Mouse (Mus musculus) limb, embryonic 13.5 days (tissue): ENCODE measurements around the gene Ube2o. TPM values are rescaled to one million over a fixed set of nuclear protein-coding genes. Genes with fewer than 3 reads are reported as not detected.

ENCODE experiments used
- ATAC-seq: fragments of 200-750 bp; cut with Nextera tagmentation; 2 replicates; pipeline ENCODE4 v1.8.0; 2017; ENCODE audit warnings: low read depth, moderate number of reproducible peaks, moderate TSS enrichment; ENCODE audit not compliant: low FRiP score
- H3K27ac ChIP-seq: fragments of 300-500 bp; sonication (generic); 2 replicates; pipeline ENCODE4 v1.5.1; 2015; ENCODE audit warnings: inconsistent platforms, mild to moderate bottlenecking, moderate library complexity
- H3K27me3 ChIP-seq: fragments of 300-500 bp; sonication (generic); 2 replicates; pipeline ENCODE4 v1.6.1; 2015; ENCODE audit warnings: mild to moderate bottlenecking, inconsistent platforms
- H3K36me3 ChIP-seq: fragments of 300-500 bp; sonication (generic); 2 replicates; pipeline ENCODE4 v1.6.1; 2015; ENCODE audit warnings: inconsistent platforms, mild to moderate bottlenecking, moderate library complexity
- H3K4me1 ChIP-seq: fragments of 300-500 bp; sonication (generic); 2 replicates; pipeline ENCODE4 v1.6.1; 2015; ENCODE audit warnings: inconsistent platforms
- H3K4me2 ChIP-seq: fragments of 300-500 bp; sonication (generic); replicated peaks from 2 replicates; pipeline ENCODE4 v1.6.1; 2015; ENCODE audit warnings: inconsistent platforms, mild to moderate bottlenecking, moderate library complexity
- H3K4me3 ChIP-seq: fragments of 300-500 bp; sonication (generic); 2 replicates; pipeline ENCODE4 v1.5.1; 2015; ENCODE audit warnings: moderate library complexity, mild to moderate bottlenecking, inconsistent platforms
- H3K9ac ChIP-seq: fragments of 300-500 bp; sonication (generic); 2 replicates; pipeline ENCODE4 v1.6.1; 2015; ENCODE audit warnings: mild to moderate bottlenecking, inconsistent platforms
- H3K9me3 ChIP-seq: fragments of 300-500 bp; sonication (generic); 2 replicates; pipeline ENCODE4 v1.6.1; 2016; ENCODE audit warnings: inconsistent platforms
- WGBS: fragments of 180-500 bp; shearing (Covaris S2); methylation state at CpG from one replicate; pipeline ENCODE4 v1.1.7; 2015; 5-methylcytosine and 5-hydroxymethylcytosine counted together
- polyA plus RNA-seq: library from polyadenylated mRNA; unstranded; fragments of >200 nt; fragmentation: Nextera tagmentation; extraction: Ambion mirVana; gene quantifications from 2 replicates; pipeline ENCODE4 v1.2.1, GENCODE M21; 2015

Gene Ube2o
- polyA plus RNA-seq = 10.3 and 12.1 TPM in 2 replicates

DNA sequence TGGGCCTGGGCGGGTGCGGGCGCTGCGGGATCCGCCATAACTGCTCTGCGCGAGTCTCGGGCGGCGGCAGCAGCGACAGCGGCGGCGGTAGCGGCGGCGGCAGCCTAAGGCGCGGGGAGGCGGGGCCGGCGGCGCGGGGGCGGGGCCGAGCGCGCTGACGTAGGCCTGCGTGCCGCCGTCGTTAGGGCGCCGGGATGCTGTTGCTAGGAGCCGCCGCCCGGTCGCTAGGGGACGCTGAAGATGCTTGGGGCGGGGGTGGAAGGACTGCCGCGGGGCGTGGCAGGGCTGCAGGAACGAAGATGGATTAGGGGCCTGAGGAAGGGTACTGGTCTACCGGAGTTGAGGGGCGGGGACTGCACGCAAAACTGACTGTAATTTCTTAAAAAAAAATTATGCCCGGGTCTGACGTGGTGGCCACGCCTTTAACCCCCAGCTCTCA, at the start of gene Ube2o:
Ube2o (minus strand) TSS at position 72 of the 439 bp plus-strand sequence.
- H3K36me3 ChIP-seq = no peaks in the 10 kb centered on the region
- no peaks in the 10 kb centered on the region for H3K27me3 ChIP-seq
- peak within 1 kb of the TSS; percentile 89 for H3K4me3 ChIP-seq
- ATAC-seq = peak; percentile 87
- H3K9ac ChIP-seq = peak within 1 kb of the TSS; percentile 85
- 2% methylated on average over 36 of the region's 51 CpGs for WGBS
- peak within 1 kb of the TSS; percentile 82; the same call in 1 of the 2 replicates for H3K27ac ChIP-seq
- peaks cover 35% of the 10 kb centered on the region for H3K4me1 ChIP-seq
- peak within 1 kb of the TSS; percentile 84 for H3K4me2 ChIP-seq
- no peaks in the 10 kb centered on the region for H3K9me3 ChIP-seq

DNA sequence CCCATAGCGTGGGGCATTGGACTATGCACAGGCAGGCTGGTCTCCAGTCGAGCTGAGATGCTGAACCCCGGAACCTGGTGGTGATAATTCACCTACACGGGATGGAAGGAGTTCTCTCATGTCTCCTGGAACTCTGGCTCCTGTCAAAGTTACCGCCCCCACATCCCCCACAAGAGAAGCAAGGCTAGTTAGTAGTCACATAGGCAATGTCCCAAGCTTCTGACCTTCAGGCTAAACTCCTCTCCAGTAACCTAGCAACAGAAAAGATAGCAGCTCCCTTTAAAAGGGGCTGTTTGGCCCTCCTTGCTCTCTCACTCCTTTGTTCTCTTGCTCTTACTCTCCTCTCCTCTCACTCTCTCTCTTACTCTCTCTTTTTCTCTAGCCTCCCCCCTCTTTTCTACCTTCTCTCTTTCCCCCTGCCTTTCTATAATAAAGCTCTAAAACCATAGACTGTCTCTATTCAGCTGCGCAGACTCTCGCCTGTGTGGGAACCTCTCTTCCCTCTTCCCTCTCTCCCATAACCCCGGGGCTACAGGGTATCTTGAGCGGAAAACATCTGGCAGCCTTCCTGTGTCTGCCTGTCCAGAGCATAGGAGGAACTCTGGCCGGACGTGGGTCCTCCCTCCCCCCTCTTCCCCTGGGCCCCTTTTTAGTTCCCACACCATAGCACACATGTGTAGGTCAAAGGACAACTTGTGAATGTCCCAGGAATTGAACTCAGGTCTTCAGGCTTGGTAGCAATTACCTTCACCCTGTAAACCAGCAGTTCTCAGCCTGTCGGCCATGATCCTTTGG, 49.1 kb upstream of the Ube2o start:
- no peak overlapping the region for H3K4me3 ChIP-seq
- H3K4me2 ChIP-seq = no peak overlapping the region
- no peaks in the 10 kb centered on the region for H3K27me3 ChIP-seq
- no peaks in the 10 kb centered on the region for H3K9me3 ChIP-seq
- no peak overlapping the region for H3K9ac ChIP-seq
- WGBS = 31% methylated on average over 12 of the region's 12 CpGs
- peaks cover 5% of the 10 kb centered on the region; the same call in 1 of the 2 replicates for H3K4me1 ChIP-seq
- H3K36me3 ChIP-seq = no peaks in the 10 kb centered on the region
- H3K27ac ChIP-seq = no peak overlapping the region
- ATAC-seq = no peak

DNA sequence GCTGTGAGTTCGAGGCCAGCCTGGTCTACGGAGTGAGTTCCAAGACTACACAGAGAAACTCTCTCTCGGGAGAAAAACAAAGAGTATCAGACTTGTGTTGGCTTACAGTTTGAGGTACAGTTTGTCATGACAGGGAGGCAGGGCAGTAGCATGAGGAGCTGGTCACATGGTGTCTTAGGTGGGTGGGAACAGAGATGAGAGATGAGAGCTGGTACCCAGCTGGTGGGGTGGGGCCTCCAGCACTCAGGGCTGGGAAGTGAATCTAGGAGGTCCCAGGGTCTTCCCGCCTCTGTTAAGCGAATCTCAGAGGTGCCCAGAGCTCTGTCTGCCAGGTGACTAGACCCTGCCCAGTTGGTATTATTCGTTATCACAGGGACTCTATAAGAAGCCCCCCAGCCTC, 48.2 kb upstream of the Ube2o start:
- no peaks in the 10 kb centered on the region for H3K27me3 ChIP-seq
- no peak overlapping the region for H3K4me2 ChIP-seq
- no peak overlapping the region for H3K4me3 ChIP-seq
- H3K36me3 ChIP-seq = no peaks in the 10 kb centered on the region
- no peak overlapping the region for H3K27ac ChIP-seq
- no peak for ATAC-seq
- H3K9ac ChIP-seq = no peak overlapping the region
- 86% methylated on average over 6 of the region's 6 CpGs for WGBS
- no peaks in the 10 kb centered on the region for H3K9me3 ChIP-seq
- H3K4me1 ChIP-seq = peaks cover 6% of the 10 kb centered on the region

DNA sequence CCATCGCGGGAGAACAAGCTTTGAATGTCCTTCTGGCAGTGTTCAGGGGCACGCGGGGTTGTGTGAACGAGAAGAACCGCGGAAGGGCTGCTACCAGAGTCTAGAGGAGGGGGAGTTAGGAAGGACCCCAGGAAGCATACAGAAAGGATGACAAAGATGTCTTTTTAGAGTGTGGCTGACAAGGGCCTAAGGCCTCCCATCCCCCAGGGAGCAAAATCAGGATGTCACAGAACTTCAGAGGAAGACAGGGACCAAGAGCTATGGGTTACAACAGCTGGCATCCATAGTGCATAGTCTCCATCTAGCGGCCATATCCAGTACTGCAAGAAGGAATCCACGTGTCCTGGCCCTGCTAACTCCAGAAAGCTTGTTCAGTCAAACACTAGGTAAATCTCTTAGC, 47.5 kb upstream of the Ube2o start:
- Histone ChIP-seq H3K9me3 (no peaks in the 10 kb centered on the region), H3K27ac (no peak overlapping the region), H3K36me3 (no peaks in the 10 kb centered on the region), H3K4me3 (no peak overlapping the region), H3K4me1 (peaks cover 11% of the 10 kb centered on the region), H3K9ac (no peak overlapping the region), H3K27me3 (no peaks in the 10 kb centered on the region), H3K4me2 (no peak overlapping the region)
- no peak for ATAC-seq
- WGBS = 61% methylated on average over 9 of the region's 9 CpGs

DNA sequence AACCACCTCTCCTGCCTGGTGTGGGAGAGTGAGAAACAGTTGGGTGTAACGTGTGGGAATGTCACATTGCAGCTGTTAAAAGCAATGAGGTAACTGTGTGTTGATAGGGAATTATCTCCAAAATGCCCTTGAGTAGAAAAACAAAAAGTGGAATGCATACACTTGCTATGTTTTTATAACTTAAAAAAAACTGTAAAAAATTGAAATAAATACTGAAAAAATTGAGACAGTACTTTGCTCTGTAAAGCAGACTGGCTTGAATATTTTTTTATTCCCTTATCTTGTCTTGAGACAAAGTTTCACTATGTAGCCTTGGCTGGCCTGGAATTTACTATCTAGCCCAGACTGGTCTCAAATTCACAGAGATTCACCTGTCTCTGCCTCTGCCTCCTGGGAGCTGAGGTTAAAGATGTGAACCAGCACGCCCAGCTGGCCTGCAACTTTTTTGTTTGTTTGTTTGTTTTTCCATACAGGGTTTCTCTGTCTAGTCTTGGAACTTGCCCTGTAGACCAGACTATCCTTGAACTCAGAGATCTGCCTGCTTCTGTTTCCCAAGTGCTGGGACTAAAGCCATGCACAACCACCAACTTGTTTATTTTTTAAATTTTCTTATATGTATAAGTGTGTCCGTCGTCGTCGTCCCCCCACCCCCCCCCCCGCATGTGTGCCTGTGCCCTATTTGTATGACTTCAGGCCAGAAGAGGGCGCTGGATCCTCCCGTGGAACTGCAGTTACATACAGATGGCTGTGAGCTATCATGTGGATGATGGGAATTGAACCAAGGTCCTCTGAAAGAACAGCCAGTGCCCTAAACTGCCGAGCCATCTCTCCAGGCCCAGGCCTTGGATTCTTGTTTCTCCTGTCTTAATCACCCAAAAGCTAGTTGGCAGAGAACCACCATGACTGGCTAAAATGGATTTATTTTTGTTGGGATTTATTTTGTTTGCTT, 46.1 kb upstream of the Ube2o start:
- Histone ChIP-seq H3K27ac (no peak overlapping the region), H3K4me1 (peaks cover 22% of the 10 kb centered on the region)

DNA sequence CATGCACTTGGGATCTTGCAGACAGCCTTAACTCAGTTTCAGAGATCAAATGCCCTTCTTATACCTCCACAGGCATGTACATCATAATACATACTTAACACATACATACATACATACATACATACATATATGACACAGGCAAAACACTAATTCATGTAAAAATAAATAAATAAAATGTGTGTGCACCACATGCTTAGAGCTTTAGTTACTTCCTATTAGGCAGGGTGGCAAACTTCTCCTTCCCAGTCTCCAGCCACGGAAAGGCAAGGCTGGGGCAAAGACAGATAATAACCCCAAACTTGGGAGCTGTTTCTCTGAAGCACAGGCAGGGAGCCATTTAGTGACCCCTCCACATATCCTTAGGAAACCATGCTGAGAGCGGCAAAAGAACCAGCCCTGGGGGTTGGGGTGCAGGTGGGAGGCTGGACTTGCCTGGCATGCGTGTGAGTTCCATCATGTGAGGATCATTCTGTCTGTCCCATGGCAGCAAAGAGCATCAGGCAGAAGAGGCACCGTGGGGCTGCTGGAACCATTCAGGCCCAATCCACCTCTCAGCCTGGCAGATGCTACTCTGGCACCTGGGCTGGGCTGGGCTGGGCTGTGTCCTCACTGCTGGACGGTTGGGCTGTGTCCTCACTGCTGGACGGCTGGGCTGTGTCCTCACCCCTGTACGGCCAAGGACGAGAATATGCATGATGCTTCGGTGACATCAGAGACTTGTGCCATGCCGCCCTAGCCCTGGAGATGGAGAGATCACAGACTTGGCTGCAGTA, 45.2 kb upstream of the Ube2o start, which contains the start of gene Rhbdf2:
Rhbdf2 (minus strand) TSS at position 721 of the 773 bp plus-strand sequence.
- H3K4me1 ChIP-seq = peaks cover 30% of the 10 kb centered on the region
- no peaks in the 10 kb centered on the region for H3K36me3 ChIP-seq
- 65% methylated on average over 10 of the region's 10 CpGs for WGBS
- H3K27me3 ChIP-seq = peaks cover 11% of the 10 kb centered on the region
- no peak for ATAC-seq
- no peak within 1 kb of the TSS for H3K9ac ChIP-seq
- H3K4me3 ChIP-seq = no peak within 1 kb of the TSS
- H3K4me2 ChIP-seq = no peak within 1 kb of the TSS
- no peak within 1 kb of the TSS for H3K27ac ChIP-seq
- no peaks in the 10 kb centered on the region for H3K9me3 ChIP-seq

More for the DNA sequence above, 46.1 kb upstream of the Ube2o start:
- Histone ChIP-seq H3K27me3 (peaks cover 11% of the 10 kb centered on the region), H3K4me3 (no peak overlapping the region), H3K9me3 (no peaks in the 10 kb centered on the region), H3K9ac (no peak overlapping the region), H3K4me2 (no peak overlapping the region), H3K36me3 (no peaks in the 10 kb centered on the region)
- ATAC-seq = no peak
- WGBS = 39% methylated on average over 10 of the region's 10 CpGs

DNA sequence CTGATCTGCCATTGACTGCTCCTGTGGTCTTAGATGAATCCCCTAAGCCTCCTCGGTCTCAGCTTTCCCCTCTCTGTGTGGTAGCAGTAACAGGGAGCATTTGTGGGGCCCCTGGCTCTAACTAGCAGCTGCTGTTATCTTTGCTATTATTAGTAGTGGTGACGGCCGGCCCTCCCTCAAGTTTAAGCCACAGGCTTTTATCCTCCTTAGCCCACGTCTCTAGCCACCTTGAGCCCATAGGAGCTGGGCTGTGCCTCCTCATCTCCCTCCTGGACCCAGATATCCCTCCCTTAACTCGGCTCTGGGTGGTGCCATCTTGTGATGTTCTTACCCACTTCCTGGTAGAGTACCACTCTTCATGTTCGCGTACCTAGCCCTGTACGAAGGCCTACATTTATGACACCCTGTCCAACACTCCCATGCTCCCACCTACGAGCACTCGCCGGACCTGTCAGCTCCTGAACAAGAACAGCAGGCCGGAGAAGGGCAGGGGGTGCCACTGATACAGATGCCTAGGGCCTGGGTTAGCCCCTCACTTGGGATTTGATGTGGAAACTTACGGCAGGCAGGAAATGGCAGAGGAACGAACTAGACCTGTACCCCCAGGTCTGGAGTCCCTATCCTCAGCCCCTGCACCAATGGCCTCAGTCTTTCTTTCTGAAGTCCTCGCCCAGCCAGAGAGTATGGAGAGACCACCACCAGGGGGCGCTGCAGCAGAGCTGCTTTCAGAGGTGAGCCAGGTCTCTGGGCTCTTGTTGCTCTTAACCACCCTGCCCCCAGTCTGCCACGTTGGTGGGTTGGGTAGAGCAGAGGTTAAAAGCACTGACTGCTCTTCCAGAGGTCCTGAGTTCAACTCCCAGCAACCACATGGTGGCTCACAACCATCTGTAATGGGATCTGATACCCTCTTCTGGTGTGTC, 44.1 kb upstream of the Ube2o start:
- Histone ChIP-seq H3K9ac (no peak overlapping the region), H3K4me3 (no peak overlapping the region), H3K36me3 (no peaks in the 10 kb centered on the region), H3K9me3 (no peaks in the 10 kb centered on the region), H3K4me2 (no peak overlapping the region), H3K4me1 (peaks cover 37% of the 10 kb centered on the region), H3K27me3 (peaks cover 11% of the 10 kb centered on the region), H3K27ac (no peak overlapping the region)
- ATAC-seq = no peak
- 73% methylated on average over 17 of the region's 17 CpGs for WGBS

DNA sequence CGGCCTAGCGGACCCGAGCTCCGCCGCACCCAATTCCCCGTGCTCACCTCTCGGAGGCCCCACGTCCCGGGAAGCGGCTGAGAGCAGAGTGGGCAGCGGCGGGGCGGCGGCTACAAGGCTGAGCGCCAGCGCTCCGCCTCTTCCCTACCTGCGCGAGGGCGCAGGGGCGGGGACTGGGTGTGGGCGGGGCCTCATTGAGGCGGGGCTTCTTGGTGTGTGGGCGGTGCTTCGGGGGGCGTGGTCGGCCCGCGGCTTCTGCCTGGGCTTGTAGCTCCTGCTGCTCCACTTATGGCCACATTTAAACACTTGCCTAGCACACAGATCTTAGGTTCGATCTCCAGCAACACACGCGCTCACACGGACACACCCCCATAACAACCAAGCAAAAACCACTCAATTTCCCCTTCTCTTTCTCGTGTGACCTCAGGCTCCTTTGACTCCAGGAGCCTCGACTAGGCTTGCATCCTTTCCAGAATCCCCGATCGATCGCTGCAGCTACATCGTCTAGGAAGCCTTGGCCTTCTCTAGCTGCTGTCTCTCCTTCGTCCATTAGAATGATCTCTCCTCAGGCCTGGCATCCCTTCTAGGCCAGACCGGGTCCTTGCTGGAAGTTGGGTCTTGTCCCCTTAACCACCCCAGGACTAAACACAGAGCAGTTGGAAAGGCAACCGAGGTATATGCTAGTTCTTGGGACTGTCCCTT, 43.0 kb upstream of the Ube2o start:
- Histone ChIP-seq H3K9ac (peak overlapping the region; percentile 78), H3K36me3 (no peaks in the 10 kb centered on the region), H3K27me3 (peaks cover 11% of the 10 kb centered on the region), H3K4me2 (peak overlapping the region; percentile 94), H3K27ac (no peak overlapping the region), H3K9me3 (no peaks in the 10 kb centered on the region), H3K4me1 (peaks cover 46% of the 10 kb centered on the region), H3K4me3 (peak overlapping the region; percentile 72)
- ATAC-seq = peak; percentile 75
- WGBS = 13% methylated on average over 42 of the region's 42 CpGs

DNA sequence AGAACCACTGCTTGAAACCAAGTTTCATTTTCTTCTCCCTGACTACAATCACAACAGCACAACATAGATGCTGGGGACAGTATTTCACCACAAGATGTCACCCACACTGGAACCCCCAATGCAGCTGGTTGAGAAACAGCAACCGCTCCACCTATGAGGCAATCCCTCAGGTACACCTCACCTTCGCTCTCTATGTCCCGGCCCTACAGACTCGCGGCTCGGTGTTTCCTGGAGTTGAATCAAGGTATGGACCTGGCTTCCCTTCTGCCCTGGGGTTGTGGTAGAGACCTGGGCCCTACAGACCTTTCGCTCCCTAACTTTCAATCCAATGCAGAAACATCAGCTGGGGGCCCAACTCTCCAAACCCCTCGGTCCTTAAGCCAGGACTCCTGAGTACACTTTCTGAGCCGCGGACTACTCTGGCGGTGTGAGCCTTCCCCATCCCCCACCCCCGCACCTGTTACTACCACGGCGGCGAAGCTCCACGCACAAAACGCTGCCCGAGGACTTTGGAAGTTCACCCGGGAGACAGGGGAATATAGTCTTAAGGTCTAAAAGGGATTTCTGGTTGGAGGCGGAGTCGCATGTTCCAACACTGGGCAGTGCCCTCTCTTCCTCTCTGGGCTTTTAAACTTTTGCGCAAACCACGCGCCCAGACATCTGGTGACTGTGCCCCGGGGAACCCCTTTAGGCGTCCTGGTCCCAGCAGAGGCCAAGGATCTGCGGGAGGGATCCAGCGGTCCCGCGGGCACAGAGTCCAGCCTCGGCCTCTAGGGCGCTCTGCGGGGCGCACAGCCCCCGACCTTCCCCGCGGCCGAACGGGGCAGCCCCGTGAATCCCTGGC, 42.3 kb upstream of the Ube2o start:
- Histone ChIP-seq H3K4me1 (peaks cover 54% of the 10 kb centered on the region), H3K27me3 (peaks cover 11% of the 10 kb centered on the region), H3K27ac (no peak overlapping the region), H3K9me3 (no peaks in the 10 kb centered on the region), H3K36me3 (no peaks in the 10 kb centered on the region), H3K4me2 (peak overlapping the region; percentile 94), H3K4me3 (peak overlapping the region; percentile 72), H3K9ac (peak overlapping the region; percentile 78)
- WGBS = 6% methylated on average over 40 of the region's 40 CpGs
- no peak for ATAC-seq

DNA sequence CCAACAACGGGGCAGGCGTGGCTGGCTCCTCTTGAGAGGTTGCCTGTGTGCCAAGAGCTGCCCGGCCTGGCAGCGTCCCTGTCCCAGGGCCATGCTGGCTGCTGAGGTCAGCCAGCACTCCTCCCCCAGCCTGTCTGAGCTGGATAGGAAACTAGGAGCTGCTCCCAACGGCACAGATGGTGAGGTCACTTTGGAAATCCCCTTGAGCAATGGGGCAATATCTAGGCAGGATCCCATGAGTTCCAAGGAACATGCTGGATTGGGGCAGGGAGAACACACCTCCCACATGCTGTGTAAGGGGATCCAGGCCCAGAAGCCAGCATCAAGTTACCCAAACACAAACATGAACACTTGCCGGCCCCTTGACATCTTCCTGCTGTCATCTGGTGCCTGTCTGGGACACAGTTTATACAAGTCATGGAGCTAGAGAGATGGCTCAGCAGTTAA, 40.0 kb upstream of the Ube2o start:
- Histone ChIP-seq H3K9me3 (no peaks in the 10 kb centered on the region), H3K27ac (no peak overlapping the region), H3K4me2 (no peak overlapping the region), H3K4me1 (peaks cover 74% of the 10 kb centered on the region), H3K27me3 (peaks cover 11% of the 10 kb centered on the region), H3K4me3 (no peak overlapping the region), H3K9ac (0 out of 2 replicates have a peak overlapping the region, but pooled peaks have one; percentile 31), H3K36me3 (no peaks in the 10 kb centered on the region)
- ATAC-seq = no peak
- WGBS = 32% methylated on average over 6 of the region's 6 CpGs
